Mouse (Mus musculus) right cerebral cortex, postnatal 10 days (tissue): Measurements from ENCODE around the gene Gm13271.
A peak's percentile ranks its signal among the peaks of the same experiment; 100 is the strongest.
"Not testable (repeated sequence)": the region's sequence is repeated elsewhere in the genome, so short reads cannot be mapped to it uniquely, and the experiment has no call there.

Experiments
- DNase-seq, 2 experiments: peaks; one replicate each; pipeline ENCODE4 v3.0.0; 2021; ENCODE audit warnings: low spot score in 2 of 2

The Gm13271 gene

DNA sequence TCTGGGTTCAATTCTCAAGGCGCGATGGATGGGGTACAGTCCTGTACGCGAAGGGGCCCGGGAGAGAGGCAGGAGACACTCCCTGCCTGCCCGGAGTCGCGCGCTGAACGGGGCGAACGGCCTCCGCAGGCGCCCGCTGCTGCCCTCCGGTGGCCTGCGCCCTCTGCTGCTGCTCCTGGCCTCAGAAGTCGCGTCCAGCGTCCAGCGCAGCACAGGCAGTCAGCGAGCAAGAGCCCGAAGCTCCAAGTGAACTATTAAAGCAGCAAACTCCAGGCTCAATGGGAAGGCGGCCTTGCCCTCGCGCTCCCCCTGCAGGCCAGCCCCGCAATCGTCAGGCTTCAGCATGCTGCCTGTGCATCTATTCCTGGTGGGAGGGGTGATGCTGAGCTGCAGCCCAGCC is 5.8 kb downstream of the Gm13271 start:
- peak; percentile 68 to 69 for DNase-seq

DNA sequence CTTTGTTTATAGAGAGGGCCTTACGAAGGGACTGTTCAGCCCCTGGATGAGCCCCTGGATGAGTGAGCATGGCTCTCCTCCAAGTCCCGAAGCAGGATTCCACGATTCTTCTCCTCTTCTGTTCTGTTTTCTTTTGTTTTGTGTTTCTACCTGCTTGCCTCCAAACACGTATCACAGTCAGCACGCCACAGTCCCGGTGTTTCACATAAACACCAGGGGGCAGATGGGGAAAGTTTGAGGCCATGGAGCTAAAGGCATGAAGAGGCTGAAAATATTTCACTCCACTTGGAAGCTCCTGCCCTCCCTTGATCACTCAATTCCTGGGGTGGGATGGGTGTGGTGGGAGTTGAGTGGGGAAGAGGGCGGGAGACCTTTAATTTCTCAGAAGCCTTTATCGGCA is 7.1 kb downstream of the Gm13271 start:
- DNase-seq: peak; percentile 81 to 87

DNA sequence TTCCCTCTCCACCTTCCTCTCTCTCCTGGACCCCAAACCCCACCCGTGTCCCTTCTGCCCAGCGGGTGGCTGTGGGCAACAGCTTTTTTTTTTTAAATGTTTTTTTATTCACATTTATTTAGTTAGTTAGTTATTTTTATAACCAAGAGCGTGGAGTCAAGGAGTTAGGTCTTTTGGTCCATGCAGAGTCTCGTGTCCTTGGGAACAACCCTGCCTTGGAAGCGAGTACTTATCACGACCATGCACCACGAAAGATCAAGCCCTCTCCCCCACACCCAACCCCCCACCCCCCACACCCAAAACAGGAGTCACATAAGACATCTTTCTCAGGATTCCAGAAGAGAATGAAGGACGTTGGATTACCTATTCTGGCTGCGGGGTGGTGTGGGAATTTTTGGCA is 7.7 kb downstream of the Gm13271 start:
- DNase-seq: peak; percentile 22 to 46

DNA sequence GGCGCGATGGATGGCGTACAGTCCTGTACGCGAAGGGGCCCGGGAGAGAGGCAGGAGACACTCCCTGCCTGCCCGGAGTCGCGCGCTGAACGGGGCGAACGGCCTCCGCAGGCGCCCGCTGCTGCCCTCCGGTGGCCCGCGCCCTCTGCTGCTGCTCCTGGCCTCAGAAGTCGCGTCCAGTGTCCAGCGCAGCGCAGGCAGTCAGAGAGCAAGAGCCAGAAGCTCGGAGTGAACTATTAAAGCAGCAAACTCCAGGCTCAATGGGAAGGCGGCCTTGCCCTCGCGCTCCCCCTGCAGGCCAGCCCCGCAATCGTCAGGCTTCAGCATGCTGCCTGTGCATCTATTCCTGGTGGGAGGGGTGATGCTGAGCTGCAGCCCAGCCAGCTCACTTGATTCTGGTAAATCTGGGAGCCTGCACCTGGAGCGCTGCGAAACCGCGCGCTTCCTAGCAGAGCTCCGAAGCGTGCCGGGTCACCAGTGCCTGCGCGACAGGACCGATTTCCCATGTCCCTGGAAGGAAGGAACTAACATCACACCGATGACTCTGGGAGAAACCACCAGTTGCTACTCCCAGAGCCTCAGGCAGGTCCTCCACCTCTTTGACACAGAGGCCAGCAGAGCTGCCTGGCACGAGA is 8.8 kb downstream of the Gm13271 start:
- peak; percentile 41 to 43 for DNase-seq

DNA sequence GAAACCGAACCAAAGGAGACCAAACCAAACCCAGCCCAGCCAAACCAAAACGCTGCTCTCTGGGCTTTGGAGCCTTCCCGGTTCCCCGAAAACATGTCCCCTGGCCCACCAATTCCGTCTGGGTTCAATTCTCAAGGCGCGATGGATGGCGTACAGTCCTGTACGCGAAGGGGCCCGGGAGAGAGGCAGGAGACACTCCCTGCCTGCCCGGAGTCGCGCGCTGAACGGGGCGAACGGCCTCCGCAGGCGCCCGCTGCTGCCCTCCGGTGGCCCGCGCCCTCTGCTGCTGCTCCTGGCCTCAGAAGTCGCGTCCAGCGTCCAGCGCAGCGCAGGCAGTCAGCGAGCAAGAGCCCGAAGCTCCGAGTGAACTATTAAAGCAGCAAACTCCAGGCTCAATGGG is 18.9 kb downstream of the Gm13271 start, which contains the start of gene Gm13290:
TSS of gene Gm13290 (plus strand) at position 301 of the 400 bp plus-strand sequence.
- not testable (repeated sequence) for DNase-seq

DNA sequence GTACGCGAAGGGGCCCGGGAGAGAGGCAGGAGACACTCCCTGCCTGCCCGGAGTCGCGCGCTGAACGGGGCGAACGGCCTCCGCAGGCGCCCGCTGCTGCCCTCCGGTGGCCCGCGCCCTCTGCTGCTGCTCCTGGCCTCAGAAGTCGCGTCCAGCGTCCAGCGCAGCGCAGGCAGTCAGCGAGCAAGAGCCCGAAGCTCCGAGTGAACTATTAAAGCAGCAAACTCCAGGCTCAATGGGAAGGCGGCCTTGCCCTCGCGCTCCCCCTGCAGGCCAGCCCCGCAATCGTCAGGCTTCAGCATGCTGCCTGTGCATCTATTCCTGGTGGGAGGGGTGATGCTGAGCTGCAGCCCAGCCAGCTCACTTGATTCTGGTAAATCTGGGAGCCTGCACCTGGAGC is 22.0 kb downstream of the Gm13271 start, which contains the start of gene Gm13289:
TSS of gene Gm13289 (plus strand) at position 301 of the 400 bp plus-strand sequence.
- DNase-seq: not testable (repeated sequence)

DNA sequence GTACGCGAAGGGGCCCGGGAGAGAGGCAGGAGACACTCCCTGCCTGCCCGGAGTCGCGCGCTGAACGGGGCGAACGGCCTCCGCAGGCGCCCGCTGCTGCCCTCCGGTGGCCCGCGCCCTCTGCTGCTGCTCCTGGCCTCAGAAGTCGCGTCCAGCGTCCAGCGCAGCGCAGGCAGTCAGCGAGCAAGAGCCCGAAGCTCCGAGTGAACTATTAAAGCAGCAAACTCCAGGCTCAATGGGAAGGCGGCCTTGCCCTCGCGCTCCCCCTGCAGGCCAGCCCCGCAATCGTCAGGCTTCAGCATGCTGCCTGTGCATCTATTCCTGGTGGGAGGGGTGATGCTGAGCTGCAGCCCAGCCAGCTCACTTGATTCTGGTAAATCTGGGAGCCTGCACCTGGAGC is 24.9 kb downstream of the Gm13271 start, which contains the start of gene Gm13272:
TSS of gene Gm13272 (plus strand) at position 301 of the 400 bp plus-strand sequence.
- not testable (repeated sequence) for DNase-seq

DNA sequence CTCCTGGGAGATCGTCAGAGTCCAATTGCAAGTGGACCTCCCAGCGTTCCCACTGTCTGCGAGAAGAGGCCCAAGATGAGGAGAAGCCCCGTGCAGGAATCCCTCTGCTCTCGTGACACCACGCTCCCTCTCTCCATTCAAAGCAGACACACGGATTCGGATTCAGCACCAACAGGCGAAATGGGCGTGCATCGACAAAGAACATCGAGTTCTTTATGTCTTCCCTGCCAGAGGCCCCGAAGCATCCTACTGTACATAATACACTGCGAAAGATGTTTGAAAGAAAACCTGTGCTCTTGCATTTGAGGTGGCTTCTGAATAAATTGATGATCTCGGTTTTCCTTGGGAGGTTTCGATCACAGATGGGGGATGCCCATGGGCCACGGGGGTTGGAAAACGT is 25.7 kb downstream of the Gm13271 start:
- peak in 1 of 2 experiments; percentile 29 for DNase-seq

DNA sequence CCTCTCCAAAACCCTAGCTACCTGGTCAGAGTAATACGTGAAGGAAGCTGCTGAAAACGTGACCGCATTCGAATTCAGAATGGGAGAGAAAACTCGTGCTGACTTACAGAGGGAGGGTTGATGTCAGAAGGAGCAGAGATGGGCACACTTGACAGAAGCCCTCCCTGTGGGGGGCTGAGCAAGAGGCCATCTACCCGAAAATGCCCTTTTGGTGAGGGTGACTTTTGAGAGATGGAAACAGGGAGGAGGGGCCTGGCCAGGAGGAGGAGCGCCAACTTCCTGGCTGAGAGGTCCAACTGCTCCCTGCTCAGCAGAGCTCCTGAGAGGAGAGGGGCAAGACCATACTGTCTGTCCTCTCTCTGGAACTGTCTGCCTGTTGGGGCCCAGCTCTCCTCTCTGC is 27.2 kb downstream of the Gm13271 start, which contains the start of gene Ifnz:
TSS of gene Ifnz (plus strand) at position 301 of the 400 bp plus-strand sequence.
- DNase-seq: not testable (repeated sequence)

DNA sequence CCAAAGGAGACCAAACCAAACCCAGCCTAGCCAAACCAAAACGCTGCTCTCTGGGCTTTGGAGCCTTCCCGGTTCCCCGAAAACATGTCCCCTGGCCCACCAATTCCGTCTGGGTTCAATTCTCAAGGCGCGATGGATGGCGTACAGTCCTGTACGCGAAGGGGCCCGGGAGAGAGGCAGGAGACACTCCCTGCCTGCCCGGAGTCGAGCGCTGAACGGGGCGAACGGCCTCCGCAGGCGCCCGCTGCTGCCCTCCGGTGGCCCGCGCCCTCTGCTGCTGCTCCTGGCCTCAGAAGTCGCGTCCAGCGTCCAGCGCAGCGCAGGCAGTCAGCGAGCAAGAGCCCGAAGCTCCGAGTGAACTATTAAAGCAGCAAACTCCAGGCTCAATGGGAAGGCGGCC is 27.7 kb downstream of the Gm13271 start:
- not testable (repeated sequence) for DNase-seq

DNA sequence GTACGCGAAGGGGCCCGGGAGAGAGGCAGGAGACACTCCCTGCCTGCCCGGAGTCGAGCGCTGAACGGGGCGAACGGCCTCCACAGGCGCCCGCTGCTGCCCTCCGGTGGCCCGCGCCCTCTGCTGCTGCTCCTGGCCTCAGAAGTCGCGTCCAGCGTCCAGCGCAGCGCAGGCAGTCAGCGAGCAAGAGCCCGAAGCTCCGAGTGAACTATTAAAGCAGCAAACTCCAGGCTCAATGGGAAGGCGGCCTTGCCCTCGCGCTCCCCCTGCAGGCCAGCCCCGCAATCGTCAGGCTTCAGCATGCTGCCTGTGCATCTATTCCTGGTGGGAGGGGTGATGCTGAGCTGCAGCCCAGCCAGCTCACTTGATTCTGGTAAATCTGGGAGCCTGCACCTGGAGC is 30.7 kb downstream of the Gm13271 start, which contains the start of gene Gm13276:
TSS of gene Gm13276 (plus strand) at position 301 of the 400 bp plus-strand sequence.
- not testable (repeated sequence) for DNase-seq

DNA sequence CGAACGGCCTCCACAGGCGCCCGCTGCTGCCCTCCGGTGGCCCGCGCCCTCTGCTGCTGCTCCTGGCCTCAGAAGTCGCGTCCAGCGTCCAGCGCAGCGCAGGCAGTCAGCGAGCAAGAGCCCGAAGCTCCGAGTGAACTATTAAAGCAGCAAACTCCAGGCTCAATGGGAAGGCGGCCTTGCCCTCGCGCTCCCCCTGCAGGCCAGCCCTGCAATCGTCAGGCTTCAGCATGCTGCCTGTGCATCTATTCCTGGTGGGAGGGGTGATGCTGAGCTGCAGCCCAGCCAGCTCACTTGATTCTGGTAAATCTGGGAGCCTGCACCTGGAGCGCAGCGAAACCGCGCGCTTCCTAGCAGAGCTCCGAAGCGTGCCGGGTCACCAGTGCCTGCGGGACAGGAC is 33.7 kb downstream of the Gm13271 start, which contains the start of gene Gm13277:
TSS of gene Gm13277 (plus strand) at position 231 of the 400 bp plus-strand sequence.
- DNase-seq: peak; percentile 73 to 81

DNA sequence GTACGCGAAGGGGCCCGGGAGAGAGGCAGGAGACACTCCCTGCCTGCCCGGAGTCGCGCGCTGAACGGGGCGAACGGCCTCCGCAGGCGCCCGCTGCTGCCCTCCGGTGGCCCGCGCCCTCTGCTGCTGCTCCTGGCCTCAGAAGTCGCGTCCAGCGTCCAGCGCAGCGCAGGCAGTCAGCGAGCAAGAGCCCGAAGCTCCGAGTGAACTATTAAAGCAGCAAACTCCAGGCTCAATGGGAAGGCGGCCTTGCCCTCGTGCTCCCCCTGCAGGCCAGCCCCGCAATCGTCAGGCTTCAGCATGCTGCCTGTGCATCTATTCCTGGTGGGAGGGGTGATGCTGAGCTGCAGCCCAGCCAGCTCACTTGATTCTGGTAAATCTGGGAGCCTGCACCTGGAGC is 36.6 kb downstream of the Gm13271 start, which contains the start of gene Gm13278:
TSS of gene Gm13278 (plus strand) at position 301 of the 400 bp plus-strand sequence.
- not testable (repeated sequence) for DNase-seq

DNA sequence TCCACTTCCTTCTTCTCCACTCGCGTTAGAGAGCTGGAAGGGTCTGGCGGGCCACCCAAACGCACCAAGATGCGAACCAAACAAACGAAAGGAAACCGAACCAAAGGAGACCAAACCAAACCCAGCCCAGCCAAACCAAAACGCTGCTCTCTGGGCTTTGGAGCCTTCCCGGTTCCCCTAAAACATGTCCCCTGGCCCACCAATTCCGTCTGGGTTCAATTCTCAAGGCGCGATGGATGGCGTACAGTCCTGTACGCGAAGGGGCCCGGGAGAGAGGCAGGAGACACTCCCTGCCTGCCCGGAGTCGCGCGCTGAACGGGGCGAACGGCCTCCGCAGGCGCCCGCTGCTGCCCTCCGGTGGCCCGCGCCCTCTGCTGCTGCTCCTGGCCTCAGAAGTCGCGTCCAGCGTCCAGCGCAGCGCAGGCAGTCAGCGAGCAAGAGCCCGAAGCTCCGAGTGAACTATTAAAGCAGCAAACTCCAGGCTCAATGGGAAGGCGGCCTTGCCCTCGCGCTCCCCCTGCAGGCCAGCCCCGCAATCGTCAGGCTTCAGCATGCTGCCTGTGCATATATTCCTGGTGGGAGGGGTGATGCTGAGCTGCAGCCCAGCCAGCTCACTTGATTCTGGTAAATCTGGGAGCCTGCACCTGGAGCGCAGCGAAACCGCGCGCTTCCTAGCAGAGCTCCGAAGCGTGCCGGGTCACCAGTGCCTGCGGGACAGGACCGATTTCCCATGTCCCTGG is 39.4 kb downstream of the Gm13271 start, which contains the start of gene Gm13275:
TSS of gene Gm13275 (plus strand) at position 552 of the 740 bp plus-strand sequence.
- peak; percentile 56 to 59 for DNase-seq

DNA sequence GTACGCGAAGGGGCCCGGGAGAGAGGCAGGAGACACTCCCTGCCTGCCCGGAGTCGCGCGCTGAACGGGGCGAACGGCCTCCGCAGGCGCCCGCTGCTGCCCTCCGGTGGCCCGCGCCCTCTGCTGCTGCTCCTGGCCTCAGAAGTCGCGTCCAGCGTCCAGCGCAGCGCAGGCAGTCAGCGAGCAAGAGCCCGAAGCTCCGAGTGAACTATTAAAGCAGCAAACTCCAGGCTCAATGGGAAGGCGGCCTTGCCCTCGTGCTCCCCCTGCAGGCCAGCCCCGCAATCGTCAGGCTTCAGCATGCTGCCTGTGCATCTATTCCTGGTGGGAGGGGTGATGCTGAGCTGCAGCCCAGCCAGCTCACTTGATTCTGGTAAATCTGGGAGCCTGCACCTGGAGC is 42.4 kb downstream of the Gm13271 start, which contains the start of gene Gm13279:
TSS of gene Gm13279 (plus strand) at position 301 of the 400 bp plus-strand sequence.
- not testable (repeated sequence) for DNase-seq

DNA sequence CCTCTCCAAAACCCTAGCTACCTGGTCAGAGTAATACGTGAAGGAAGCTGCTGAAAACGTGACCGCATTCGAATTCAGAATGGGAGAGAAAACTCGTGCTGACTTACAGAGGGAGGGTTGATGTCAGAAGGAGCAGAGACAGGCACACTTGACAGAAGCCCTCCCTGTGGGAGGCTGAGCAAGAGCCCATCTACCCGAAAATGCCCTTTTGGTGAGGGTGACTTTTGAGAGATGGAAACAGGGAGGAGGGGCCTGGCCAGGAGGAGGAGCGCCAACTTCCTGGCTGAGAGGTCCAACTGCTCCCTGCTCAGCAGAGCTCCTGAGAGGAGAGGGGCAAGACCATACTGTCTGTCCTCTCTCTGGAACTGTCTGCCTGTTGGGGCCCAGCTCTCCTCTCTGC is 44.7 kb downstream of the Gm13271 start, which contains the start of gene Gm13285:
TSS of gene Gm13285 (plus strand) at position 301 of the 400 bp plus-strand sequence.
- not testable (repeated sequence) for DNase-seq

DNA sequence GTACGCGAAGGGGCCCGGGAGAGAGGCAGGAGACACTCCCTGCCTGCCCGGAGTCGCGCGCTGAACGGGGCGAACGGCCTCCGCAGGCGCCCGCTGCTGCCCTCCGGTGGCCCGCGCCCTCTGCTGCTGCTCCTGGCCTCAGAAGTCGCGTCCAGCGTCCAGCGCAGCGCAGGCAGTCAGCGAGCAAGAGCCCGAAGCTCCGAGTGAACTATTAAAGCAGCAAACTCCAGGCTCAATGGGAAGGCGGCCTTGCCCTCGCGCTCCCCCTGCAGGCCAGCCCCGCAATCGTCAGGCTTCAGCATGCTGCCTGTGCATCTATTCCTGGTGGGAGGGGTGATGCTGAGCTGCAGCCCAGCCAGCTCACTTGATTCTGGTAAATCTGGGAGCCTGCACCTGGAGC is 48.3 kb downstream of the Gm13271 start, which contains the start of gene Gm13287:
TSS of gene Gm13287 (plus strand) at position 301 of the 400 bp plus-strand sequence.
- not testable (repeated sequence) for DNase-seq
